9 mouse cellular contexts compared by ENCODE assay signal in genomic region chr3:116969003-116969402, GRCm38 (mm10). TPM values are rescaled to one million over a fixed set of nuclear protein-coding genes. Genes with fewer than 3 reads are reported as not detected.
DNase-seq lines count a peak whose midpoint lies in the region; ATAC-seq and TF ChIP-seq lines count a peak whose summit lies in the region.
"Had no signal": no experiment of that assay in that cellular context is flagged by ENCODE, and none has a peak within 500 bp of the region (broad histone marks: within the 10 kb centered on the region; RNA-seq: fewer than 3 reads in every experiment).

No protein-coding gene starts in this region.

- H3K9ac ChIP-seq in forebrain, embryonic 12.5 days = peak overlapping the region; percentile 51; the same call in 1 of the 2 replicates
- no peak overlapping the region; the same call in 1 of the 2 replicates for H3K9ac ChIP-seq in limb, embryonic 11.5 days (ENCODE audit: low read length)
- H3K9ac ChIP-seq in neural tube, embryonic 15.5 days (replicated peaks) = 0 out of 2 replicates have a peak overlapping the region, but pooled peaks have one; percentile 49

- H3K4me2 ChIP-seq in forebrain, embryonic 12.5 days = peak overlapping the region; percentile 58
- H3K4me2 ChIP-seq in limb, embryonic 11.5 days (ENCODE audit: low read depth, severe bottlenecking) = peak overlapping the region; percentile 52; the same call in 1 of the 2 replicates
- H3K4me2 ChIP-seq in neural tube, embryonic 15.5 days = peak overlapping the region; percentile 67

- intact Hi-C loops in left cerebral cortex, adult 2 months (cut with DNase I) = loop anchor here (5.0 kb wide), 2 partner anchors 62 to 93 kb away; no protein-coding TSS in a partner anchor
- intact Hi-C loops in left cerebral cortex, postnatal 25 days (cut with DNase I) = no loop called here

- ATAC-seq in forebrain, embryonic 12.5 days (ENCODE audit: low FRiP score) = peak; percentile 5; the same call in 1 of the 2 replicates
- no peak for ATAC-seq in limb, embryonic 11.5 days (ENCODE audit: insufficient number of reproducible peaks, low FRiP score, low TSS enrichment, low read depth)
- no peak for ATAC-seq in neural tube, embryonic 15.5 days (ENCODE audit: low FRiP score)

- peaks cover 12% of the 10 kb centered on the region for H3K4me1 ChIP-seq in forebrain, embryonic 12.5 days
- no peaks in the 10 kb centered on the region for H3K4me1 ChIP-seq in limb, embryonic 11.5 days (ENCODE audit: control insufficient read depth, insufficient read depth, low read length)
- H3K4me1 ChIP-seq in neural tube, embryonic 15.5 days = peaks cover 7% of the 10 kb centered on the region; the same call in 1 of the 2 replicates

- WGBS in forebrain, embryonic 12.5 days = 24% methylated on average over 4 of the region's 5 CpGs
- WGBS in limb, embryonic 11.5 days = 39% methylated on average over 4 of the region's 5 CpGs
- 27% methylated on average over 5 of the region's 5 CpGs for whole genome bisulfite sequencing in neural tube, embryonic 15.5 days

- no peaks in the 10 kb centered on the region for H3K36me3 ChIP-seq in forebrain, embryonic 12.5 days (replicated peaks)
- no peaks in the 10 kb centered on the region for H3K36me3 ChIP-seq in limb, embryonic 11.5 days (ENCODE audit: control insufficient read depth, insufficient read depth, low read length)
- no peaks in the 10 kb centered on the region for H3K36me3 ChIP-seq in neural tube, embryonic 15.5 days

- H3K27ac ChIP-seq in left cerebral cortex, adult 2 months = peak overlapping the region; percentile 92; the same call in 1 of the 2 replicates
- peak overlapping the region; percentile 73 for H3K27ac ChIP-seq in forebrain, embryonic 12.5 days
- H3K27ac ChIP-seq in limb, embryonic 11.5 days (replicated peaks; ENCODE audit: low read depth, low read length) = no peak overlapping the region
- H3K27ac ChIP-seq in neural tube, embryonic 15.5 days (replicated peaks) = peak overlapping the region; percentile 61; the same call in 1 of the 2 replicates

- no peaks in the 10 kb centered on the region for H3K27me3 ChIP-seq in forebrain, embryonic 12.5 days
- no peaks in the 10 kb centered on the region for H3K27me3 ChIP-seq in limb, embryonic 11.5 days (ENCODE audit: control insufficient read depth, insufficient read depth, low read length)
- no peaks in the 10 kb centered on the region for H3K27me3 ChIP-seq in neural tube, embryonic 15.5 days (replicated peaks)

- H3K9me3 ChIP-seq in forebrain, embryonic 12.5 days = no peaks in the 10 kb centered on the region
- no peaks in the 10 kb centered on the region for H3K9me3 ChIP-seq in limb, embryonic 11.5 days (ENCODE audit: control insufficient read depth, low read length)
- no peaks in the 10 kb centered on the region for H3K9me3 ChIP-seq in neural tube, embryonic 15.5 days (replicated peaks)

- peak overlapping the region; percentile 58 for H3K4me3 ChIP-seq in left cerebral cortex, adult 2 months
- peak overlapping the region; percentile 39 for H3K4me3 ChIP-seq in forebrain, embryonic 12.5 days (replicated peaks)
- H3K4me3 ChIP-seq in limb, embryonic 11.5 days (ENCODE audit: low read depth, low read length) = peak overlapping the region; percentile 24
- peak overlapping the region; percentile 46 for H3K4me3 ChIP-seq in neural tube, embryonic 15.5 days (replicated peaks)

- no peak for TF ChIP-seq CTCF in left cerebral cortex, adult 2 months (IDR thresholded peaks at IDR 0.05)

- no peak for DNase-seq in left cerebral cortex, adult 2 months (ENCODE audit: extremely low spot score in 1 of 2, low spot score in 2 of 2)
- no peak for DNase-seq in left cerebral cortex, postnatal 25 days (ENCODE audit: low spot score in 2 of 2)
- DNase-seq in limb, embryonic 11.5 days (ENCODE audit: low spot score) = no peak
- no peak for DNase-seq in Muller cell, postnatal 12 days (ENCODE audit: inconsistent ontology term)
- no peak for DNase-seq in left cerebral cortex, adult 9 months (ENCODE audit: low spot score in 2 of 2)
- DNase-seq in ovary, postnatal 10 days (ENCODE audit: low spot score) = no peak

RNA-seq across cellular contexts. Expression of gene Palmd, which starts 0.2 kb away (rescaled TPM):
- total RNA-seq in left cerebral cortex, adult 2 months (2021) = 10 to 100 TPM; 21.6 to 23.6 TPM
- total RNA-seq in left cerebral cortex, postnatal 25 days (2021) = 10 to 100 TPM; 21.9 to 27.1 TPM
- polyA plus RNA-seq in forebrain, embryonic 12.5 days (2016; fragmentation: Nextera tagmentation; extraction: Ambion mirVana) = 7.0 and 7.4 TPM in 2 replicates
- polyA plus RNA-seq in limb, embryonic 11.5 days (2014; fragmentation: Nextera tagmentation; extraction: Ambion mirVana) = 2.4 and 2.9 TPM in 2 replicates
- 7.2 and 7.3 TPM in 2 replicates for polyA plus RNA-seq in neural tube, embryonic 15.5 days (2015; fragmentation: Nextera tagmentation; extraction: Ambion mirVana)

RNA-seq across cellular contexts. Expression of gene 4930455H04Rik, which starts 0.9 kb away (rescaled TPM):
- total RNA-seq in left cerebral cortex, adult 2 months (2021) = not detected
- not detected for total RNA-seq in left cerebral cortex, postnatal 25 days (2021)
- polyA plus RNA-seq in forebrain, embryonic 12.5 days (2016; fragmentation: Nextera tagmentation; extraction: Ambion mirVana) = not detected in 2 replicates
- 0.11 TPM in 1 of 2 replicates, not detected in the other for polyA plus RNA-seq in limb, embryonic 11.5 days (2014; fragmentation: Nextera tagmentation; extraction: Ambion mirVana)
- not detected in 2 replicates for polyA plus RNA-seq in neural tube, embryonic 15.5 days (2015; fragmentation: Nextera tagmentation; extraction: Ambion mirVana)
- total RNA-seq: layer of hippocampus, postnatal 25 days had no signal
